Mouse (Mus musculus): ENCODE data around the gene Mmp25. TPM values are rescaled to one million over a fixed set of nuclear protein-coding genes. Genes with fewer than 3 reads are reported as not detected.

The Mmp25 gene
- polyA plus RNA-seq, 1 experiment from 2014 or later, result 0.12 TPM

GRCm38 (mm10) chr17:23592926-23593300, 52.2 kb downstream of the Mmp25 start:
- TF ChIP-seq CTCF (IDR thresholded peaks at IDR 0.05; ENCODE audit: low read depth) (no peak), EP300 (optimal IDR thresholded peaks at IDR 0.05) (no peak)
- ATAC-seq (ENCODE audit: low FRiP score, low TSS enrichment), result peak; percentile 63
- peak overlapping the region; percentile 56 for H3K27ac ChIP-seq (replicated peaks)
- no peaks in the 10 kb centered on the region for H3K36me3 ChIP-seq (ENCODE audit: control insufficient read depth, insufficient read depth, low read length)
- no peaks in the 10 kb centered on the region for H3K4me1 ChIP-seq (replicated peaks; ENCODE audit: control insufficient read depth, insufficient read depth)
- H3K4me2 ChIP-seq (replicated peaks; ENCODE audit: low read depth), result peak overlapping the region; percentile 50
- H3K4me3 ChIP-seq (ENCODE audit: low read depth, low read length), result peak overlapping the region; percentile 43
- WGBS, result 12% methylated on average over 13 of the region's 13 CpGs
- H3K9me3 ChIP-seq (ENCODE audit: control insufficient read depth, low read length), result no peaks in the 10 kb centered on the region
- no peak for DNase-seq (ENCODE audit: low spot score)
- no peaks in the 10 kb centered on the region for H3K27me3 ChIP-seq (ENCODE audit: control insufficient read depth, insufficient read depth, low read length)
- peak overlapping the region; percentile 51 for H3K9ac ChIP-seq (ENCODE audit: low read length)

- no peak for TF ChIP-seq CTCF (IDR thresholded peaks at IDR 0.05; ENCODE audit: low read depth)
- TF ChIP-seq EP300 (optimal IDR thresholded peaks at IDR 0.05), result no peak
- peak overlapping the region; percentile 43 for H3K4me3 ChIP-seq (ENCODE audit: low read depth, low read length)
- DNase-seq (ENCODE audit: low spot score) (peak; percentile 99), ATAC-seq (ENCODE audit: low FRiP score, low TSS enrichment) (peak; percentile 100)
- H3K36me3 ChIP-seq (ENCODE audit: control insufficient read depth, insufficient read depth, low read length), result no peaks in the 10 kb centered on the region
- H3K4me1 ChIP-seq (replicated peaks; ENCODE audit: control insufficient read depth, insufficient read depth), result no peaks in the 10 kb centered on the region
- no peaks in the 10 kb centered on the region for H3K27me3 ChIP-seq (ENCODE audit: control insufficient read depth, insufficient read depth, low read length)
- H3K9me3 ChIP-seq (ENCODE audit: control insufficient read depth, low read length), result no peaks in the 10 kb centered on the region
- peak overlapping the region; percentile 50 for H3K4me2 ChIP-seq (replicated peaks; ENCODE audit: low read depth)
- WGBS, result 7% methylated on average over 34 of the region's 34 CpGs
- peak overlapping the region; percentile 51 for H3K9ac ChIP-seq (ENCODE audit: low read length)
- peak overlapping the region; percentile 56 for H3K27ac ChIP-seq (replicated peaks)
These were observed 52.7 kb downstream of the Mmp25 start for GRCm38 (mm10) chr17:23592208-23592925.

- Histone ChIP-seq H3K9me3 (ENCODE audit: control insufficient read depth, low read length) (no peaks in the 10 kb centered on the region), H3K9ac (ENCODE audit: low read length) (no peak overlapping the region), H3K4me2 (replicated peaks; ENCODE audit: low read depth) (no peak overlapping the region), H3K36me3 (ENCODE audit: control insufficient read depth, insufficient read depth, low read length) (no peaks in the 10 kb centered on the region), H3K4me3 (ENCODE audit: low read depth, low read length) (no peak overlapping the region), H3K27ac (replicated peaks) (no peak overlapping the region), H3K4me1 (replicated peaks; ENCODE audit: control insufficient read depth, insufficient read depth) (no peaks in the 10 kb centered on the region), H3K27me3 (ENCODE audit: control insufficient read depth, insufficient read depth, low read length) (no peaks in the 10 kb centered on the region)
- DNase-seq (ENCODE audit: low spot score), result no peak
- TF ChIP-seq EP300 (optimal IDR thresholded peaks at IDR 0.05) (no peak), CTCF (IDR thresholded peaks at IDR 0.05; ENCODE audit: low read depth) (no peak)
- 45% methylated on average over 2 of the region's 2 CpGs for WGBS
- no peak for ATAC-seq (ENCODE audit: low FRiP score, low TSS enrichment)
These were observed 57.8 kb downstream of the Mmp25 start for GRCm38 (mm10) chr17:23587253-23587652.

GRCm38 (mm10) chr17:23585721-23586491, 59.2 kb downstream of the Mmp25 start:
- Histone ChIP-seq H3K4me3 (ENCODE audit: low read depth, low read length) (peak overlapping the region; percentile 68), H3K9me3 (ENCODE audit: control insufficient read depth, low read length) (no peaks in the 10 kb centered on the region), H3K4me2 (replicated peaks; ENCODE audit: low read depth) (peak overlapping the region; percentile 82), H3K27ac (replicated peaks) (no peak overlapping the region), H3K9ac (ENCODE audit: low read length) (peak overlapping the region; percentile 76), H3K4me1 (replicated peaks; ENCODE audit: control insufficient read depth, insufficient read depth) (no peaks in the 10 kb centered on the region), H3K27me3 (ENCODE audit: control insufficient read depth, insufficient read depth, low read length) (no peaks in the 10 kb centered on the region), H3K36me3 (ENCODE audit: control insufficient read depth, insufficient read depth, low read length) (no peaks in the 10 kb centered on the region)
- TF ChIP-seq CTCF (IDR thresholded peaks at IDR 0.05; ENCODE audit: low read depth) (no peak), EP300 (optimal IDR thresholded peaks at IDR 0.05) (no peak)
- DNase-seq (ENCODE audit: low spot score) (peak; percentile 55), ATAC-seq (ENCODE audit: low FRiP score, low TSS enrichment) (peak; percentile 79)
- WGBS, result under 1% methylated on average over 22 of the region's 22 CpGs

- no peaks in the 10 kb centered on the region for H3K27me3 ChIP-seq (ENCODE audit: control insufficient read depth, insufficient read depth, low read length)
- H3K9ac ChIP-seq (ENCODE audit: low read length), result no peak overlapping the region
- peak overlapping the region; percentile 82 for H3K4me2 ChIP-seq (replicated peaks; ENCODE audit: low read depth)
- DNase-seq (ENCODE audit: low spot score), result no peak
- no peaks in the 10 kb centered on the region for H3K4me1 ChIP-seq (replicated peaks; ENCODE audit: control insufficient read depth, insufficient read depth)
- H3K27ac ChIP-seq (replicated peaks), result no peak overlapping the region
- H3K4me3 ChIP-seq (ENCODE audit: low read depth, low read length), result no peak overlapping the region
- peak; percentile 61 for ATAC-seq (ENCODE audit: low FRiP score, low TSS enrichment)
- 0 out of 2 replicates have a peak, but pooled peaks cover 2% of the 10 kb centered on the region for H3K36me3 ChIP-seq (ENCODE audit: control insufficient read depth, insufficient read depth, low read length)
- WGBS, result 74% methylated on average over 8 of the region's 8 CpGs
- no peaks in the 10 kb centered on the region for H3K9me3 ChIP-seq (ENCODE audit: control insufficient read depth, low read length)
- no peak for TF ChIP-seq CTCF (IDR thresholded peaks at IDR 0.05; ENCODE audit: low read depth)
- no peak for TF ChIP-seq EP300 (optimal IDR thresholded peaks at IDR 0.05)
These were observed 60.3 kb downstream of the Mmp25 start for GRCm38 (mm10) chr17:23584786-23585185.

Other genes starting within 250 kb of the Mmp25 start
- gene Vmn2r117, start 165.6 kb downstream of the Mmp25 start, polyA plus RNA-seq (2015; fragmentation: Nextera tagmentation; extraction: Ambion mirVana), result not detected in 2 replicates
- 8.9 and 9.2 TPM in 2 replicates for gene Zfp213, start 81.0 kb downstream of the Mmp25 start, polyA plus RNA-seq (2015; fragmentation: Nextera tagmentation; extraction: Ambion mirVana)
- gene Zfp13, start 45.8 kb downstream of the Mmp25 start, polyA plus RNA-seq (2015; fragmentation: Nextera tagmentation; extraction: Ambion mirVana), result 4.0 and 5.7 TPM in 2 replicates
- gene Zscan10, start 44.4 kb downstream of the Mmp25 start, polyA plus RNA-seq (2015; fragmentation: Nextera tagmentation; extraction: Ambion mirVana), result 0.05 TPM in 1 of 2 replicates, not detected in the other
- 50.9 and 58.2 TPM in 2 replicates for gene Bicdl2, start 15.2 kb upstream of the Mmp25 start, polyA plus RNA-seq (2015; fragmentation: Nextera tagmentation; extraction: Ambion mirVana)
- 183 and 186 TPM in 2 replicates for gene Hcfc1r1, start 28.3 kb upstream of the Mmp25 start, polyA plus RNA-seq (2015; fragmentation: Nextera tagmentation; extraction: Ambion mirVana)
- 17.7 and 18.1 TPM in 2 replicates for gene Thoc6, start 28.6 kb upstream of the Mmp25 start, polyA plus RNA-seq (2015; fragmentation: Nextera tagmentation; extraction: Ambion mirVana)
- 33.5 and 33.7 TPM in 2 replicates for gene Tnfrsf12a, start 32.2 kb upstream of the Mmp25 start, polyA plus RNA-seq (2015; fragmentation: Nextera tagmentation; extraction: Ambion mirVana)
- gene Cldn6, start 34.0 kb upstream of the Mmp25 start, polyA plus RNA-seq (2015; fragmentation: Nextera tagmentation; extraction: Ambion mirVana), result 3.0 and 3.2 TPM in 2 replicates
- gene Cldn9, start 38.7 kb upstream of the Mmp25 start, polyA plus RNA-seq (2015; fragmentation: Nextera tagmentation; extraction: Ambion mirVana), result 0.79 and 0.92 TPM in 2 replicates
- gene 1520401A03Rik, start 77.5 kb upstream of the Mmp25 start, polyA plus RNA-seq (2015; fragmentation: Nextera tagmentation; extraction: Ambion mirVana), result 0.04 and 0.16 TPM in 2 replicates
- 17.1 and 17.6 TPM in 2 replicates for gene Pkmyt1, start 81.1 kb upstream of the Mmp25 start, polyA plus RNA-seq (2015; fragmentation: Nextera tagmentation; extraction: Ambion mirVana)
- 26.3 and 28.0 TPM in 2 replicates for gene Paqr4, start 95.6 kb upstream of the Mmp25 start, polyA plus RNA-seq (2015; fragmentation: Nextera tagmentation; extraction: Ambion mirVana)
- 2.7 and 3.0 TPM in 2 replicates for gene Kremen2, start 100.6 kb upstream of the Mmp25 start, polyA plus RNA-seq (2015; fragmentation: Nextera tagmentation; extraction: Ambion mirVana)
- gene Flywch1, start 126.3 kb upstream of the Mmp25 start, polyA plus RNA-seq (2015; fragmentation: Nextera tagmentation; extraction: Ambion mirVana), result 24.2 and 27.3 TPM in 2 replicates
- 15.9 and 16.4 TPM in 2 replicates for gene Flywch2, start 140.8 kb upstream of the Mmp25 start, polyA plus RNA-seq (2015; fragmentation: Nextera tagmentation; extraction: Ambion mirVana)
- gene Srrm2, start 145.3 kb upstream of the Mmp25 start, polyA plus RNA-seq (2015; fragmentation: Nextera tagmentation; extraction: Ambion mirVana), result 211 and 215 TPM in 2 replicates
- gene Elob, start 183.9 kb upstream of the Mmp25 start, polyA plus RNA-seq (2015; fragmentation: Nextera tagmentation; extraction: Ambion mirVana), result 881 and 1,013 TPM in 2 replicates
- 0.11 TPM in 1 of 2 replicates, not detected in the other for gene Prss33, start 190.8 kb upstream of the Mmp25 start, polyA plus RNA-seq (2015; fragmentation: Nextera tagmentation; extraction: Ambion mirVana)
- 13.6 and 14.8 TPM in 2 replicates for gene Prss32, start 198.6 kb upstream of the Mmp25 start, polyA plus RNA-seq (2015; fragmentation: Nextera tagmentation; extraction: Ambion mirVana)
- gene Prss41, start 198.9 kb upstream of the Mmp25 start, polyA plus RNA-seq (2015; fragmentation: Nextera tagmentation; extraction: Ambion mirVana), result 0.88 and 0.90 TPM in 2 replicates
- not detected in 2 replicates for gene Prss21, start 222.8 kb upstream of the Mmp25 start, polyA plus RNA-seq (2015; fragmentation: Nextera tagmentation; extraction: Ambion mirVana)
- gene Dcpp1, start 235.6 kb upstream of the Mmp25 start, polyA plus RNA-seq (2015; fragmentation: Nextera tagmentation; extraction: Ambion mirVana), result not detected in 2 replicates
- not detected in 2 replicates for gene Dcpp2, start 235.6 kb upstream of the Mmp25 start, polyA plus RNA-seq (2015; fragmentation: Nextera tagmentation; extraction: Ambion mirVana)

Data from stomach, postnatal 0 days (tissue).